Mouse (Mus musculus): ENCODE measurements around the gene Hist1h4f. TPM values are rescaled to one million over a fixed set of nuclear protein-coding genes. Genes with fewer than 3 reads are reported as not detected.

Gene Hist1h4f
- polyA plus RNA-seq, 1 experiment from 2014 or later: 1.1 TPM

- H3K27me3 ChIP-seq (ENCODE audit: control insufficient read depth, insufficient read depth, low read length): no peaks in the 10 kb centered on the region
- no peak overlapping the region for H3K27ac ChIP-seq (ENCODE audit: low read depth, low read length)
- no peaks in the 10 kb centered on the region for H3K36me3 ChIP-seq (ENCODE audit: control insufficient read depth, insufficient read depth, low read length)
- ATAC-seq (ENCODE audit: low FRiP score, low TSS enrichment): no peak
- peak overlapping the region; percentile 31; the same call in 1 of the 2 replicates for H3K9ac ChIP-seq (ENCODE audit: low read depth, low read length)
- peak overlapping the region; percentile 34 for H3K4me2 ChIP-seq (replicated peaks; ENCODE audit: low read depth, low read length)
- H3K4me1 ChIP-seq (ENCODE audit: control insufficient read depth, insufficient read depth, low read length): peaks cover 29% of the 10 kb centered on the region
- H3K9me3 ChIP-seq (ENCODE audit: control insufficient read depth, low read length): no peaks in the 10 kb centered on the region
- peak overlapping the region; percentile 28; the same call in 1 of the 2 replicates for H3K4me3 ChIP-seq (ENCODE audit: low read length)
- 18% methylated on average over 5 of the region's 5 CpGs for WGBS
Measured at GRCm38 (mm10) chr13:23501511-23501910, 49.9 kb downstream of the Hist1h4f start.

Small RNA genes within 50 kb of the gene (microRNA-seq; reads per million reads assigned to microRNA genes)
- gene Gm44297 (not detected), gene Gm44359 (not detected), gene Gm44394 (not detected), gene n-TStga1 (1.7 reads per million)

Other genes with a start within 250 kb of the Hist1h4f start
- 43.9 and 55.5 TPM in 2 replicates for gene Zfp322a, start 182.4 kb downstream of the Hist1h4f start, polyA plus RNA-seq (2014; fragmentation: Nextera tagmentation; extraction: Ambion mirVana)
- 12.5 and 13.5 TPM in 2 replicates for gene Abt1, start 127.8 kb downstream of the Hist1h4f start, polyA plus RNA-seq (2014; fragmentation: Nextera tagmentation; extraction: Ambion mirVana)
- 0.09 TPM in 2 replicates for gene Btn1a1, start 85.7 kb downstream of the Hist1h4f start, polyA plus RNA-seq (2014; fragmentation: Nextera tagmentation; extraction: Ambion mirVana)
- 0.31 and 0.87 TPM in 2 replicates for gene Btn2a2, start 62.8 kb downstream of the Hist1h4f start, polyA plus RNA-seq (2014; fragmentation: Nextera tagmentation; extraction: Ambion mirVana)
- gene Hist1h4h, start 20.6 kb downstream of the Hist1h4f start, polyA plus RNA-seq (2014; fragmentation: Nextera tagmentation; extraction: Ambion mirVana): 6.1 and 9.9 TPM in 2 replicates
- 13.8 and 28.7 TPM in 2 replicates for gene Hist1h2af, start 17.7 kb downstream of the Hist1h4f start, polyA plus RNA-seq (2014; fragmentation: Nextera tagmentation; extraction: Ambion mirVana)
- gene Hist1h3g, start 16.2 kb downstream of the Hist1h4f start, polyA plus RNA-seq (2014; fragmentation: Nextera tagmentation; extraction: Ambion mirVana): 8.2 and 12.5 TPM in 2 replicates
- 1.4 and 2.9 TPM in 2 replicates for gene Hist1h2bh, start 8.3 kb downstream of the Hist1h4f start, polyA plus RNA-seq (2014; fragmentation: Nextera tagmentation; extraction: Ambion mirVana)
- gene Hist1h3f, start 7.6 kb downstream of the Hist1h4f start, polyA plus RNA-seq (2014; fragmentation: Nextera tagmentation; extraction: Ambion mirVana): 1.2 and 2.0 TPM in 2 replicates
- gene Hist1h1d, start 1.6 kb upstream of the Hist1h4f start, polyA plus RNA-seq (2014; fragmentation: Nextera tagmentation; extraction: Ambion mirVana): 0.70 and 1.2 TPM in 2 replicates
- gene Hist1h3e, start 10.7 kb upstream of the Hist1h4f start, polyA plus RNA-seq (2014; fragmentation: Nextera tagmentation; extraction: Ambion mirVana): 11.4 and 15.4 TPM in 2 replicates
- gene Hist1h2ae, start 19.6 kb upstream of the Hist1h4f start, polyA plus RNA-seq (2014; fragmentation: Nextera tagmentation; extraction: Ambion mirVana): 114 and 155 TPM in 2 replicates
- 7.9 and 12.9 TPM in 2 replicates for gene Hist1h2bg, start 19.7 kb upstream of the Hist1h4f start, polyA plus RNA-seq (2014; fragmentation: Nextera tagmentation; extraction: Ambion mirVana)
- 6.7 and 10.8 TPM in 2 replicates for gene Hist1h2bf, start 22.5 kb upstream of the Hist1h4f start, polyA plus RNA-seq (2014; fragmentation: Nextera tagmentation; extraction: Ambion mirVana)
- gene Hist1h2ad, start 22.7 kb upstream of the Hist1h4f start, polyA plus RNA-seq (2014; fragmentation: Nextera tagmentation; extraction: Ambion mirVana): 2.9 and 5.3 TPM in 2 replicates
- gene Hist1h3d, start 24.1 kb upstream of the Hist1h4f start, polyA plus RNA-seq (2014; fragmentation: Nextera tagmentation; extraction: Ambion mirVana): 12.0 and 14.7 TPM in 2 replicates
- gene Hist1h4d, start 29.9 kb upstream of the Hist1h4f start, polyA plus RNA-seq (2014; fragmentation: Nextera tagmentation; extraction: Ambion mirVana): 113 and 136 TPM in 2 replicates
- 2.9 and 3.1 TPM in 2 replicates for gene Hist1h2be, start 69.5 kb upstream of the Hist1h4f start, polyA plus RNA-seq (2014; fragmentation: Nextera tagmentation; extraction: Ambion mirVana)
- gene Hist1h1e, start 70.9 kb upstream of the Hist1h4f start, polyA plus RNA-seq (2014; fragmentation: Nextera tagmentation; extraction: Ambion mirVana): 17.6 and 20.4 TPM in 2 replicates
- 1.3 and 1.9 TPM in 2 replicates for gene Hist1h2ac, start 132.3 kb upstream of the Hist1h4f start, polyA plus RNA-seq (2014; fragmentation: Nextera tagmentation; extraction: Ambion mirVana)
- 54.0 and 60.2 TPM in 2 replicates for gene Hist1h2bc, start 132.6 kb upstream of the Hist1h4f start, polyA plus RNA-seq (2014; fragmentation: Nextera tagmentation; extraction: Ambion mirVana)
- gene Hist1h1t, start 144.2 kb upstream of the Hist1h4f start, polyA plus RNA-seq (2014; fragmentation: Nextera tagmentation; extraction: Ambion mirVana): not detected in 2 replicates
- gene Hist1h4c, start 146.8 kb upstream of the Hist1h4f start, polyA plus RNA-seq (2014; fragmentation: Nextera tagmentation; extraction: Ambion mirVana): 9.0 and 15.0 TPM in 2 replicates
- 6.0 and 7.6 TPM in 2 replicates for gene Hfe, start 159.2 kb upstream of the Hist1h4f start, polyA plus RNA-seq (2014; fragmentation: Nextera tagmentation; extraction: Ambion mirVana)
- 21.6 and 28.4 TPM in 2 replicates for gene Hist1h1c, start 187.2 kb upstream of the Hist1h4f start, polyA plus RNA-seq (2014; fragmentation: Nextera tagmentation; extraction: Ambion mirVana)
- 12.7 and 18.3 TPM in 2 replicates for gene Hist1h3c, start 194.0 kb upstream of the Hist1h4f start, polyA plus RNA-seq (2014; fragmentation: Nextera tagmentation; extraction: Ambion mirVana)
- 2.7 and 6.8 TPM in 2 replicates for gene Hist1h2bb, start 195.1 kb upstream of the Hist1h4f start, polyA plus RNA-seq (2014; fragmentation: Nextera tagmentation; extraction: Ambion mirVana)
- gene Hist1h2ab, start 199.5 kb upstream of the Hist1h4f start, polyA plus RNA-seq (2014; fragmentation: Nextera tagmentation; extraction: Ambion mirVana): 70.3 and 91.4 TPM in 2 replicates
- gene Hist1h3b, start 200.6 kb upstream of the Hist1h4f start, polyA plus RNA-seq (2014; fragmentation: Nextera tagmentation; extraction: Ambion mirVana): 12.5 and 22.2 TPM in 2 replicates
- gene Hist1h4b, start 205.4 kb upstream of the Hist1h4f start, polyA plus RNA-seq (2014; fragmentation: Nextera tagmentation; extraction: Ambion mirVana): 7.0 and 9.2 TPM in 2 replicates
- gene Hist1h4a, start 209.6 kb upstream of the Hist1h4f start, polyA plus RNA-seq (2014; fragmentation: Nextera tagmentation; extraction: Ambion mirVana): 1.3 and 1.9 TPM in 2 replicates
- 8.8 and 11.6 TPM in 2 replicates for gene Hist1h3a, start 210.7 kb upstream of the Hist1h4f start, polyA plus RNA-seq (2014; fragmentation: Nextera tagmentation; extraction: Ambion mirVana)
- gene Hist1h1a, start 212.0 kb upstream of the Hist1h4f start, polyA plus RNA-seq (2014; fragmentation: Nextera tagmentation; extraction: Ambion mirVana): 3.5 and 6.5 TPM in 2 replicates
- not detected in 2 replicates for gene Trim38, start 218.3 kb upstream of the Hist1h4f start, polyA plus RNA-seq (2014; fragmentation: Nextera tagmentation; extraction: Ambion mirVana)

Measured in kidney, embryonic 14.5 days (tissue).